Mouse (Mus musculus): Measurements from ENCODE around the gene Gpr19. TPM values are rescaled to one million over a fixed set of nuclear protein-coding genes. Genes with fewer than 3 reads are reported as not detected.
A peak's percentile ranks its signal among the peaks of the same experiment; 100 is the strongest.

Gpr19 gene
- polyA plus RNA-seq (2014; fragmentation: Nextera tagmentation; extraction: Ambion mirVana): 9.6 and 10.8 TPM in 2 replicates

DNA sequence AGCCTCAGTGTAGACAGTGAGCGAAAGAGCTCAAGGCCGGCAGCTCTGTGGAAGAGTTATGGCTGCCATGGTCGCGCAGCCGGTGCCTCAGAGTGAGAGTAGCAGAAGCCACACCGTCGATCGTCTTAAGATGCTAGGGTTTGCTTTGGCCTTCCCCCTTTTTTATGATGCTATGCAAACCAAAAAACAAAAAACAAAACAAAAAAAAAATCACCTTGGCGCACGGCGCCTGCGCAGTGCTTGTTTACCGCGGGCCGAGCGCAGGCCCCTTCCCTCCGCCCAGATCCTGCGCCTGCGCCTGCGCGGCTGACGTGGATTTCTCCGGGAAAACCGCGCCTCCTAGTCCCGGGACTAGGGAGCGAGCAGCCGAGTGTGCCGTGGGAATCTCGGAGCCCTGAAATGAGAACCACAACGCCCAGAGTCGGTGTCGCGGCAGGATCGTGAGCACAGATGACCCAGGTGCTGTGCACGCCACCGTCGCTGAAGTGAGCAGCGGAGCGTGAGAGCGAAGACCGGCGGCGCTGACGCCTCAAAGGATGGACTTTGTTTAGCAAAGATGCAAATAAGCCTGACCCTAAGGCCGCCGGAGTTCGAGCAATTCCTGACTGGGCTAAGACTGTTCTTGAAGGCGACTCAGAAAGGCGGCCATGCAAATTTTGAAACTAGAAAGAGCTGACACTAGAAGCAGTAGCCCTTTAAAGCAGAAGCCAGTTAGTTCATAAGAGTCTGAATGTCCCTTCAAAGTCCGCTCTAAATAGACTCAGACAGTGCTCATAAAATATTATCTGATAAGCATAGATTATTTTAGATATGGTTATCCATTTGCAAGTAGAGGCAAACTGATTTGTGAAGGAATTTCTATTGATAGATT lies at the start of gene Gpr19:
Gene Gpr19, minus strand, starts transcription at position 484 of the 871 bp plus-strand sequence.
- Histone ChIP-seq H3K4me1 (ENCODE audit: insufficient read depth) (no peaks in the 10 kb centered on the region; the same call in 1 of the 2 replicates), H3K27me3 (ENCODE audit: insufficient read depth, low read length) (no peaks in the 10 kb centered on the region), H3K9ac (peak within 1 kb of the TSS; percentile 83), H3K4me3 (ENCODE audit: low read depth, low read length) (peak within 1 kb of the TSS; percentile 60), H3K9me3 (ENCODE audit: low read depth, low read length) (no peaks in the 10 kb centered on the region), H3K36me3 (ENCODE audit: insufficient read depth) (no peaks in the 10 kb centered on the region), H3K27ac (ENCODE audit: low read depth) (peak within 1 kb of the TSS; percentile 100), H3K4me2 (peak within 1 kb of the TSS; percentile 91)
- ATAC-seq (ENCODE audit: insufficient read depth) (peak; percentile 94), DNase-seq (peak; percentile 98)
- peak; percentile 37 for TF ChIP-seq CTCF (IDR thresholded peaks at IDR 0.05; ENCODE audit: low read depth)
- WGBS: under 1% methylated on average over 51 of the region's 51 CpGs

DNA sequence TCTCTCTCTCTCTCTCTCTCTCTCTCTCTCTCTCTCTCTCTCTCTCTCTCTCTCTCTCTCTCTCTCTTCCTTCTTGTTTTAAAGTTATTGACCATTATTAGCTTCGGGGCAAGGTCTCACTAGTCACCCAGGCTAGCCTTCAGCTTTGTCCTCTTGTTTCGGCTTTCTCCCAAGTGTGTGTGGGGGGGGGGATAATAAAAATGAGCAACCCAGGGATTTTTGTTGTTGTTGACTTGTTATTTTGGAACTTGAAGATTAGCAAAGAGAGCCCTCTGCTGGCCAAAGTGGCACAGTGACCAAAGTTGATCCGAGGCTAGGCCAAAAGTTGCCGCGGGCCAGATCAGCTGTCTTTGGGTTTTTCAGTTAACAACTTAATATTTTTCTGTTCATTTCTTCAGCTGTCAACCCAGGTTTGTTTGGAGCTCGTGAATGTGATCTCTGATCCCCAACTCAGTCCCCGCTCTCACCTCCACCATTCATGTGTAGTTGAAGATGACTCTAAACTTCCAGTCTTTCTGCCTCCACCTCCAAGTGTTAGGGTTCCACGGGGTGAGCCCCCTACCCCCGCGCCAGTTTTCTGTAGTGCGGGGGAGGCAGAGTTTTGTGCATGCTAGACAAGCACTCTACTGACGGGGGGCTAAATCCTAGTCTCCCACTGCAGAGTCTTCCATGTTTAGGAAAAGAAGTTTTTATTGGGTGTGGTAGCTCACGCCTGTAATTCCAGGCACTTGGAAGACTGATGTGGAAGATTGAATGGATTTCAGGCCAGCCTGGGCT lies 49.1 kb upstream of the Gpr19 start:
- peak; percentile 66 for TF ChIP-seq CTCF (IDR thresholded peaks at IDR 0.05; ENCODE audit: low read depth)
- 45% methylated on average over 13 of the region's 13 CpGs for WGBS

GRCm38 (mm10) chr6:134946858-134947257 lies 48.5 kb upstream of the Gpr19 start:
- no peaks in the 10 kb centered on the region for H3K27me3 ChIP-seq (ENCODE audit: insufficient read depth, low read length)
- ATAC-seq (ENCODE audit: insufficient read depth): no peak
- H3K9me3 ChIP-seq (ENCODE audit: low read depth, low read length): no peaks in the 10 kb centered on the region
- H3K36me3 ChIP-seq (ENCODE audit: insufficient read depth): peaks cover 17% of the 10 kb centered on the region
- H3K4me1 ChIP-seq (ENCODE audit: insufficient read depth): no peaks in the 10 kb centered on the region
- TF ChIP-seq CTCF (IDR thresholded peaks at IDR 0.05; ENCODE audit: low read depth): no peak
- no peak overlapping the region for H3K4me3 ChIP-seq (ENCODE audit: low read depth, low read length)
- H3K9ac ChIP-seq: no peak overlapping the region
- DNase-seq: no peak
- H3K4me2 ChIP-seq: no peak overlapping the region
- WGBS: 81% methylated on average over 9 of the region's 9 CpGs
- H3K27ac ChIP-seq (ENCODE audit: low read depth): no peak overlapping the region

More for the DNA sequence above, 49.1 kb upstream of the Gpr19 start:
- H3K27ac ChIP-seq (ENCODE audit: low read depth): no peak overlapping the region
- ATAC-seq (ENCODE audit: insufficient read depth) (0 out of 2 replicates have a peak, but pooled peaks have one; percentile 21), DNase-seq (peak; percentile 85)
- H3K27me3 ChIP-seq (ENCODE audit: insufficient read depth, low read length): no peaks in the 10 kb centered on the region
- peaks cover 15% of the 10 kb centered on the region for H3K36me3 ChIP-seq (ENCODE audit: insufficient read depth)
- H3K4me1 ChIP-seq (ENCODE audit: insufficient read depth): no peaks in the 10 kb centered on the region
- no peak overlapping the region for H3K4me2 ChIP-seq
- H3K9me3 ChIP-seq (ENCODE audit: low read depth, low read length): no peaks in the 10 kb centered on the region
- H3K4me3 ChIP-seq (ENCODE audit: low read depth, low read length): no peak overlapping the region
- no peak overlapping the region for H3K9ac ChIP-seq

GRCm38 (mm10) chr6:134946054-134946453 lies 47.7 kb upstream of the Gpr19 start:
- 62% methylated on average over 6 of the region's 6 CpGs for WGBS
- H3K4me3 ChIP-seq (ENCODE audit: low read depth, low read length): no peak overlapping the region
- no peak overlapping the region for H3K27ac ChIP-seq (ENCODE audit: low read depth)
- H3K36me3 ChIP-seq (ENCODE audit: insufficient read depth): peaks cover 11% of the 10 kb centered on the region
- DNase-seq: no peak
- no peak for TF ChIP-seq CTCF (IDR thresholded peaks at IDR 0.05; ENCODE audit: low read depth)
- no peak overlapping the region for H3K4me2 ChIP-seq
- H3K9me3 ChIP-seq (ENCODE audit: low read depth, low read length): no peaks in the 10 kb centered on the region
- no peak overlapping the region for H3K9ac ChIP-seq
- ATAC-seq (ENCODE audit: insufficient read depth): 0 out of 2 replicates have a peak, but pooled peaks have one; percentile 38
- H3K4me1 ChIP-seq (ENCODE audit: insufficient read depth): no peaks in the 10 kb centered on the region
- no peaks in the 10 kb centered on the region for H3K27me3 ChIP-seq (ENCODE audit: insufficient read depth, low read length)

GRCm38 (mm10) chr6:134943759-134944407 lies 45.5 kb upstream of the Gpr19 start:
- no peak for ATAC-seq (ENCODE audit: insufficient read depth)
- peaks cover 10% of the 10 kb centered on the region for H3K36me3 ChIP-seq (ENCODE audit: insufficient read depth)
- H3K9me3 ChIP-seq (ENCODE audit: low read depth, low read length): no peaks in the 10 kb centered on the region
- TF ChIP-seq CTCF (IDR thresholded peaks at IDR 0.05; ENCODE audit: low read depth): no peak
- 71% methylated on average over 13 of the region's 13 CpGs for WGBS
- no peak overlapping the region for H3K4me2 ChIP-seq
- H3K27ac ChIP-seq (ENCODE audit: low read depth): no peak overlapping the region
- H3K4me3 ChIP-seq (ENCODE audit: low read depth, low read length): no peak overlapping the region
- no peak for DNase-seq
- H3K4me1 ChIP-seq (ENCODE audit: insufficient read depth): no peaks in the 10 kb centered on the region
- no peak overlapping the region for H3K9ac ChIP-seq
- H3K27me3 ChIP-seq (ENCODE audit: insufficient read depth, low read length): no peaks in the 10 kb centered on the region

DNA sequence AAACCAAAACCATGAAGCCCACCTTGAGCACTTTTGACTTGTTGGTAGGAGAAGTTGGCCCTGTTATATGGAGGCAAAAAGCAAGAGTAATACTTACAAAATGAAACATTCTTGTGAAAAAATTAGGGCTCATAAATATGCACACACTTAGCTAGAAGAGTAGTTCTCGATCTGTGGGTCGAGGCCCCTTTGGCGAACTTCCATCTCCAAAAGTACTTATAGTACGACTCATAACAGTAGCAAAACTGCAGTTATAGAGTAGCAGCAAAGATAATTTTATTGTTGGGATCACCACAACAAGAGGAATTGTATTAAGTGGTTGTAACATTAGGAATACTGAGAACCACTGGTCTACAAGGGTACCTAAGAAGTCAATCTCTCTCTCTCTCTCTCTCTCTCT lies 41.4 kb upstream of the Gpr19 start:
- WGBS: 71% methylated on average over 4 of the region's 4 CpGs
- no peak for TF ChIP-seq CTCF (IDR thresholded peaks at IDR 0.05; ENCODE audit: low read depth)

More for the DNA sequence above, 41.4 kb upstream of the Gpr19 start:
- no peak overlapping the region for H3K4me2 ChIP-seq
- no peak for DNase-seq
- H3K9me3 ChIP-seq (ENCODE audit: low read depth, low read length): no peaks in the 10 kb centered on the region
- peaks cover 12% of the 10 kb centered on the region for H3K36me3 ChIP-seq (ENCODE audit: insufficient read depth)
- H3K4me3 ChIP-seq (ENCODE audit: low read depth, low read length): no peak overlapping the region
- no peak overlapping the region for H3K9ac ChIP-seq
- H3K4me1 ChIP-seq (ENCODE audit: insufficient read depth): no peaks in the 10 kb centered on the region
- H3K27ac ChIP-seq (ENCODE audit: low read depth): no peak overlapping the region
- ATAC-seq (ENCODE audit: insufficient read depth): no peak
- no peaks in the 10 kb centered on the region for H3K27me3 ChIP-seq (ENCODE audit: insufficient read depth, low read length)
